Comparison of ENCODE assay signal across 8 mouse cellular contexts in genomic region chr17:35578211-35578610, GRCm38 (mm10). TPM values are rescaled to one million over a fixed set of nuclear protein-coding genes. Genes with fewer than 3 reads are reported as not detected.
DNase-seq lines count a peak whose midpoint lies in the region; ATAC-seq and TF ChIP-seq lines count a peak whose summit lies in the region.
"Had no signal": no experiment of that assay in that cellular context is flagged by ENCODE, and none has a peak within 500 bp of the region (broad histone marks: within the 10 kb centered on the region; RNA-seq: fewer than 3 reads in every experiment).

No protein-coding gene starts in this region.

- DNase-seq in CD4-positive helper T cell, adult 2 months (ENCODE audit: low read depth, low spot score) = peak; percentile 89
- DNase-seq in G1E (ENCODE audit: low spot score) = peak; percentile 26
- DNase-seq in cerebellum, adult 2 months = peak; percentile 57 to 69
- DNase-seq in gastrocnemius, postnatal 14 days = peak; percentile 71
- peak; percentile 67 for DNase-seq in layer of hippocampus, adult 9-10 months (ENCODE audit: low spot score)
- peak; percentile 94 for DNase-seq in lung, postnatal 36 days
- peak; percentile 62 for DNase-seq in spleen, adult 12 weeks (ENCODE audit: low spot score)

- TF ChIP-seq CTCF in G1E (IDR thresholded peaks at IDR 0.05; ENCODE audit: low read depth, low read length) = peak; percentile 92
- TF ChIP-seq CTCF in cerebellum, adult 2 months (IDR thresholded peaks at IDR 0.05; ENCODE audit: borderline replicate concordance, insufficient read depth, low read depth, low read length) = peak; percentile 96

- no peak overlapping the region for H3K4me3 ChIP-seq in G1E (ENCODE audit: low read depth, low read length)
- no peak overlapping the region for H3K4me3 ChIP-seq in cerebellum, adult 2 months (replicated peaks; ENCODE audit: insufficient read depth, low read depth, low read length)

- H3K36me3 ChIP-seq in G1E (replicated peaks) = no peaks in the 10 kb centered on the region

- H3K4me1 ChIP-seq in G1E (ENCODE audit: insufficient read depth, low read depth, low read length) = no peaks in the 10 kb centered on the region
- no peaks in the 10 kb centered on the region for H3K4me1 ChIP-seq in cerebellum, adult 2 months (ENCODE audit: control insufficient read depth, insufficient read depth, low read length)

- intact Hi-C loops in gastrocnemius, postnatal 14 days (cut with DNase I; ENCODE audit: low total_unique reads) = no loop called here

- H3K9me3 ChIP-seq in G1E (replicated peaks) = no peaks in the 10 kb centered on the region

- no peak for TF ChIP-seq POLR2A in cerebellum, adult 2 months (IDR thresholded peaks at IDR 0.05; ENCODE audit: borderline replicate concordance, insufficient read depth, low read length)

- ATAC-seq in G1E (ENCODE audit: extremely low read depth, insufficient number of reproducible peaks, low FRiP score, poor library complexity, severe bottlenecking) = peak; percentile 34; the same call in 1 of the 2 replicates

- no peak overlapping the region for H3K27ac ChIP-seq in cerebellum, adult 2 months (ENCODE audit: insufficient read depth, low read length)

- peaks cover 14% of the 10 kb centered on the region for H3K27me3 ChIP-seq in G1E (ENCODE audit: insufficient read depth, low read length)
- H3K27me3 ChIP-seq in cerebellum, adult 2 months (ENCODE audit: control insufficient read depth, insufficient read depth, low read length) = no peaks in the 10 kb centered on the region

- WGBS in cerebellum, adult 2 months = 20% methylated on average over 6 of the region's 6 CpGs

RNA-seq across cellular contexts. Expression of gene 2300002M23Rik, which starts 11.0 kb away (rescaled TPM):
- total RNA-seq in G1E (2014; fragmentation: Nextera tagmentation) = not detected in 2 replicates
- 0.27 TPM in 1 of 2 replicates, not detected in the other for total RNA-seq in G1E (2017)
- polyA plus RNA-seq in G1E (2012) = not detected in 2 replicates
- not detected in 2 replicates for polyA plus RNA-seq in cerebellum, adult 2 months (2012; rRNA removed)
- total RNA-seq in gastrocnemius, postnatal 14 days (2021) = not detected
- polyA plus RNA-seq: liver, embryonic 16.5 days had no signal

RNA-seq across cellular contexts. Expression of gene Sfta2, which starts 23.1 kb away (rescaled TPM):
- total RNA-seq in G1E (2014; fragmentation: Nextera tagmentation) = not detected in 2 replicates
- total RNA-seq in G1E (2017) = not detected in 2 replicates
- polyA plus RNA-seq in G1E (2012) = not detected in 2 replicates
- not detected in 2 replicates for polyA plus RNA-seq in cerebellum, adult 2 months (2012; rRNA removed)
- not detected for total RNA-seq in gastrocnemius, postnatal 14 days (2021)
- polyA plus RNA-seq: liver, embryonic 16.5 days had no signal

RNA-seq across cellular contexts. Expression of gene Cdsn, which starts 26.3 kb away (rescaled TPM):
- total RNA-seq in G1E (2014; fragmentation: Nextera tagmentation) (not detected in 2 replicates), G1E (2017) (not detected in 2 replicates)
- not detected in 2 replicates for polyA plus RNA-seq in G1E (2012)
- 0.05 and 0.16 TPM in 2 replicates for polyA plus RNA-seq in cerebellum, adult 2 months (2012; rRNA removed)
- total RNA-seq in gastrocnemius, postnatal 14 days (2021) = under 1 TPM; 0.09 to 0.29 TPM

RNA-seq across cellular contexts. Expression of gene Psors1c2, which starts 45.2 kb away (rescaled TPM):
- total RNA-seq in G1E (2014; fragmentation: Nextera tagmentation) (not detected in 2 replicates), G1E (2017) (0.22 TPM in 1 of 2 replicates, not detected in the other)
- polyA plus RNA-seq in G1E (2012) = 1.1 TPM in 2 replicates
- polyA plus RNA-seq in cerebellum, adult 2 months (2012; rRNA removed) = not detected in 2 replicates
- total RNA-seq in gastrocnemius, postnatal 14 days (2021) = not detected

RNA-seq across cellular contexts. Expression of gene Gm9573, which starts 48.2 kb away (rescaled TPM):
- total RNA-seq in G1E (2014; fragmentation: Nextera tagmentation) (not detected in 2 replicates), G1E (2017) (0.11 TPM in 1 of 2 replicates, not detected in the other)
- polyA plus RNA-seq in G1E (2012) = not detected in 2 replicates
- not detected in 2 replicates for polyA plus RNA-seq in cerebellum, adult 2 months (2012; rRNA removed)
- not detected for total RNA-seq in gastrocnemius, postnatal 14 days (2021)
- polyA plus RNA-seq: liver, embryonic 16.5 days had no signal

Comparison
In these comparisons a context has a peak if more than half of its experiments do, and no peak if none do; other contexts are left out.
1. DNase-seq: peak in every context shown above with its lines; median percentile 94 in lung, postnatal 36 days; 89 in CD4-positive helper T cell, adult 2 months; 71 in gastrocnemius, postnatal 14 days; 67 in layer of hippocampus, adult 9-10 months; 63 in cerebellum, adult 2 months; 62 in spleen, adult 12 weeks; 26 in G1E.